Mouse (Mus musculus): ENCODE data around the gene Mex3b. TPM values are rescaled to one million over a fixed set of nuclear protein-coding genes. Genes with fewer than 3 reads are reported as not detected.

Gene Mex3b
- polyA plus RNA-seq, 1 experiment from 2014 or later, result 53.1 TPM

DNA sequence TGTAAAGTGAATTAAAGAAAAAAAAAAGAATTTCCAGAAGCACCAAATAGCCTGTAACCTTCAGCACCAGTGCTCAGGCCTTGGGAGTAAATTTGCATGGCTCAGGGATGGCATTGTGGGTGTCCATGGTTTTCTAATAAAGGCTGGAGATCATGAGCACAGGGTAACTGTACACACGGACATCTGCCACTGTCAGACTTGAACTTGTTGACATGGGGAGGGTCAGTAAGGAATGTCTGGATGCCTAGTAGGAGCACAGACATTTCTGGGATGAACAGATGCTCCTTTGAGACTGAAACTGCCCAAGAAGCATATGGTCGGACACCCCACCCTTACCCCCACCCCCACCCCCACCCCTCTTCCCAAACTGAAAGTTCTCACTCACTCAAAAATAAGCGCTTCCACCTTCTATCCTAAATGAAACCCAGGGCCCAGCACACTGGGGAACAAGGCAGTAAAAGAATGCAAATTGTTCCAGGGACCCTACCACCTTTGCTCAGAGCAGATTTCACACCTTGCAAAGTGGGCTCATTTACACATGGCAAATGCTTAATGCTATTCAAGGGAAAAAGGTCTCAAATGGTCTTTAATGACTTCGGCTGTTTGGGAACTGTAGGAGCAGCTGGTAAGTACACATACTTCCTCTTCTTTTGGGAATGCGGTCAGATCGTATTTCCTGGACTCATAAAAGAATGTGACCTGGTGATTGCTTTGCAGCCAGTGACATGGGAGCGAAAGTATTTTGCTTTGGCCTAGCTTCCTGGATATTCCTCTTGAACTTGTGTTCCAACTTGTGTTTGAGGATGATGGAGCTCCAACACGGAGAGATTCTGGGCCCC, 32.5 kb downstream of the Mex3b start:
- no peaks in the 10 kb centered on the region for H3K4me1 ChIP-seq (ENCODE audit: control insufficient read depth, insufficient read depth, low read length)
- no peaks in the 10 kb centered on the region for H3K27me3 ChIP-seq (replicated peaks; ENCODE audit: control insufficient read depth, insufficient read depth, low read length)
- no peak overlapping the region for H3K27ac ChIP-seq (ENCODE audit: low read depth, low read length)
- no peaks in the 10 kb centered on the region for H3K36me3 ChIP-seq (ENCODE audit: control insufficient read depth, insufficient read depth, low read length)
- no peak overlapping the region for H3K4me3 ChIP-seq (ENCODE audit: low read depth, low read length)
- no peaks in the 10 kb centered on the region for H3K9me3 ChIP-seq (replicated peaks; ENCODE audit: control insufficient read depth, low read length)
- 80% methylated on average over 8 of the region's 8 CpGs for WGBS
- H3K9ac ChIP-seq (ENCODE audit: low read length), result no peak overlapping the region
- no peak overlapping the region for H3K4me2 ChIP-seq (ENCODE audit: low read length)
- no peak for ATAC-seq
- no peak for DNase-seq (ENCODE audit: low spot score)

DNA sequence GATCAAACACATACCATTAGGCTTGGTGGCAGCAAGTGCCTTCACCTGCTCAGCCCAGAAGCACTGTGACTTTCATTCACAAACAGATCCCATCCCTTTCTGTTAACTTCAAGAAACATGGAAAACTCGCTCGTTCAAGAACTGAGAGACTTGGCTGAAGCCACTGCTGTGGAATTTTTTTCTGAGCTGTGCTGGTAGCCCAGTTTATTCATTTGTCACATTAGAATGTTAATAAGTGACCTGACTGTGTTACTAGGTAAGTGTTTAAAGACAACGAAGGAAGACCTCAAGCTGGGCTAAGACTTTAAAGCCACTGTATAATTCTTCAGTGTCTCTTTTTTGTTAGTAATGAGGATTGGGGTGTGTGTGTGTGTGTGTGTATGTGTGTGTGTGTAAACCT, 35.9 kb downstream of the Mex3b start:
- Histone ChIP-seq H3K4me1 (ENCODE audit: control insufficient read depth, insufficient read depth, low read length) (no peaks in the 10 kb centered on the region), H3K9me3 (replicated peaks; ENCODE audit: control insufficient read depth, low read length) (no peaks in the 10 kb centered on the region), H3K9ac (ENCODE audit: low read length) (no peak overlapping the region), H3K4me3 (ENCODE audit: low read depth, low read length) (no peak overlapping the region), H3K27me3 (replicated peaks; ENCODE audit: control insufficient read depth, insufficient read depth, low read length) (no peaks in the 10 kb centered on the region), H3K27ac (ENCODE audit: low read depth, low read length) (no peak overlapping the region), H3K4me2 (ENCODE audit: low read length) (no peak overlapping the region), H3K36me3 (ENCODE audit: control insufficient read depth, insufficient read depth, low read length) (no peaks in the 10 kb centered on the region)
- ATAC-seq, result no peak
- DNase-seq (ENCODE audit: low spot score), result no peak
- 82% methylated on average over 3 of the region's 3 CpGs for WGBS

DNA sequence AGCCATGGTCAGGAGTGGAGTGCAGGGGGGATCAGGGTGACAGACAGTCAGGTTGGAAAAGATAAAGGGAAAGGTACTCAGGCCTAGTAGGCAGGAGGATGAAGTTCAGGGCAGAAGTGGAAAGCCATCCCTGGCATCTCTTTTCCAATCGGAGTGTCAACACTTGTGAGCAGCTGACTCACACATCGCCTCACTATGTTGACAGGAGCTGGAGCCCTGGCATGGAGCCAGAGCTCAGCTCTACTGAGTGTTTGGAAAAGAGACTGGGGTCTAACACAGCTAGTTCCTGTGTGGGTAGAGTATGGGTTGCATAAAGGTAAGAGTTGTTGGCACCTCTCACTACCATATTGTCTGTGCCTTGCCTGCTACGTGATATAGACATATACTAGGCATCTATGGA, 38.4 kb downstream of the Mex3b start:
- WGBS, result 50% methylated on average over 3 of the region's 3 CpGs
- H3K36me3 ChIP-seq (ENCODE audit: control insufficient read depth, insufficient read depth, low read length), result no peaks in the 10 kb centered on the region
- H3K4me2 ChIP-seq (ENCODE audit: low read length), result no peak overlapping the region
- H3K4me1 ChIP-seq (ENCODE audit: control insufficient read depth, insufficient read depth, low read length), result no peaks in the 10 kb centered on the region
- H3K4me3 ChIP-seq (ENCODE audit: low read depth, low read length), result no peak overlapping the region
- H3K27me3 ChIP-seq (replicated peaks; ENCODE audit: control insufficient read depth, insufficient read depth, low read length), result no peaks in the 10 kb centered on the region
- no peak overlapping the region for H3K9ac ChIP-seq (ENCODE audit: low read length)
- no peak overlapping the region for H3K27ac ChIP-seq (ENCODE audit: low read depth, low read length)
- ATAC-seq, result 0 out of 2 replicates have a peak, but pooled peaks have one; percentile 32
- H3K9me3 ChIP-seq (replicated peaks; ENCODE audit: control insufficient read depth, low read length), result no peaks in the 10 kb centered on the region
- DNase-seq (ENCODE audit: low spot score), result peak; percentile 71

DNA sequence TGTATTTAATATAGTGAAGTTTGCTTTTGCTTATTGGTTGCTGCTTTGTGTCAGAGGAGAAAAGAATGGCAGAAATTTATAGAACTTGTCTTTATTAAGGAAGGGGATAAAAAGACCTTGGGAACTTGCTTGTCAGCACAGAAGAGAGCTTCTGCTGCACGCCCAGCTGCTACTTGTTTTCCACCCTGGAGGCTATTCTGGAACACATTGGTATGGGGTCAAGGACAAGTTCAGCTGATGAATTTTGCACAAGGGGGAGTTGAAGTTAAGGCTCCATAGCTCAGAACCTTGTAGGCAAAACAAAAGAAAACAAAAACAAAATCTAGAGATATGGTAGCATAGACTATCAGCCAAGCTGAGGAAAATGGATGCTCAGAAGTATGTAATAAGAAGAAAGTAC, 39.9 kb downstream of the Mex3b start:
- Histone ChIP-seq H3K27me3 (replicated peaks; ENCODE audit: control insufficient read depth, insufficient read depth, low read length) (no peaks in the 10 kb centered on the region), H3K27ac (ENCODE audit: low read depth, low read length) (no peak overlapping the region), H3K9ac (ENCODE audit: low read length) (no peak overlapping the region), H3K4me3 (ENCODE audit: low read depth, low read length) (no peak overlapping the region), H3K36me3 (ENCODE audit: control insufficient read depth, insufficient read depth, low read length) (no peaks in the 10 kb centered on the region), H3K4me2 (ENCODE audit: low read length) (no peak overlapping the region), H3K9me3 (replicated peaks; ENCODE audit: control insufficient read depth, low read length) (no peaks in the 10 kb centered on the region), H3K4me1 (ENCODE audit: control insufficient read depth, insufficient read depth, low read length) (no peaks in the 10 kb centered on the region)
- ATAC-seq (no peak), DNase-seq (ENCODE audit: low spot score) (no peak)
- WGBS, result 84% methylated on average over 1 of the region's 1 CpGs

DNA sequence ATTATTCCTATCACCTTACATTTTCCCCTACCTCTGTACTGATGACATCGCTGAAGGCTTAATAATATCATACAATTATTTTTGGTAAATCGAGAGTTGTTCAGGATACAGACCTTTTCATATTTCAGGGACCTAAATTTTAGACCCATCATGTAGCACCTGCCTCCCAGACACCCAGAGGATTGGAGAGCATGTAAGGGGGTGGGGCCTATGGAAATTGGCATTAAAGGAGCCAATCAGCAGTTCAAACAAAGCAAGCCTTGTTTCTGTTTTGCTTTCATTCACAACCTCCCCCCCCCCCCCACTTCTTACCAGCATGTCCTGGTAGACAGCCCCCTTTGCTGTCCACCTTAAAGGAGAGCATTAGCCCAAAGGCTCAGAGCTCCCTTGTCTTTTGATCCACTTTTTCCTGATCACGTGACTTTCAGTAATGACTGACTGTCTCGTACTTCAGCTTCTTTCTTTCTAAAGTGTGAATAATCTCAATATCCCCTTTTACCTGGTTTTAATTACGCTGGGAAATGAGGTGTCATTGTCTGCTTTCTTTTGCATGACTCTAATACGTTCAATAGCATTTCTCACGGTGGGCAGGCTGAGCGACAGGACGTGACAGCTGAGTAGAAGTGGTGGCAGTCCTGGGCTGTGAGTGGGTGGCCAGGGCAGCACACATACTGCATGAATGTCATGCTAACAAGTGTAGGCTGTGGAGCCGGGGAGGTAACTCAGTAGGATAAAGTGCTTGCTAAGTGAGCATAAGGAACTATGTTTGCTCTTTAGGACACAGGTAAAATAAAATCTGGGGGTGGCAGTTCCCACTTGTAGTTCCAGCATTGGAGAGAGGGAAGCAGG, 43.6 kb downstream of the Mex3b start:
- no peaks in the 10 kb centered on the region for H3K9me3 ChIP-seq (replicated peaks; ENCODE audit: control insufficient read depth, low read length)
- H3K4me1 ChIP-seq (ENCODE audit: control insufficient read depth, insufficient read depth, low read length), result no peaks in the 10 kb centered on the region
- 23% methylated on average over 10 of the region's 10 CpGs for WGBS
- H3K27ac ChIP-seq (ENCODE audit: low read depth, low read length), result no peak overlapping the region
- H3K4me2 ChIP-seq (ENCODE audit: low read length), result peak overlapping the region; percentile 22; the same call in 1 of the 2 replicates
- H3K9ac ChIP-seq (ENCODE audit: low read length), result no peak overlapping the region
- H3K36me3 ChIP-seq (ENCODE audit: control insufficient read depth, insufficient read depth, low read length), result no peaks in the 10 kb centered on the region
- no peaks in the 10 kb centered on the region for H3K27me3 ChIP-seq (replicated peaks; ENCODE audit: control insufficient read depth, insufficient read depth, low read length)
- ATAC-seq, result peak; percentile 82
- no peak overlapping the region for H3K4me3 ChIP-seq (ENCODE audit: low read depth, low read length)
- peak; percentile 30 for DNase-seq (ENCODE audit: low spot score)

DNA sequence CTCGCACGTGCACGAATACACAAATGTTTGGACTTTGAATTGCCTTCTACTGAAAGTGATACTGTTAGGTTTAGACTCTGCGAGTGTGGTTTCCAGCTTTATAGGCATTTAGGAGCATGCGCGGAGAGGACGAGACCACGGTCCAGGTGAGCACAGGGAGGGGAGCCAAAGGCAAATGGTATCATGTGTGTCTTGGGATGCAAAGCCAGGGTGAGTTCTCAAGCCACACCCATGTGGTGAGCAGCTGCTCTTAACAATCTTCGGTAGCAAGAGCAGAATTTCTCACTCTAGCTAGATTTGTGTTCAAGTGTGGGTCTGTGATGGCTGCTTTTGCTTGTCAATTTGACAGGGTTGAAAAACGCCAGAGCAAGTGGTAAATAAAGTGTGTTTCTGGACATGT, 44.4 kb downstream of the Mex3b start:
- Histone ChIP-seq H3K4me3 (ENCODE audit: low read depth, low read length) (no peak overlapping the region), H3K36me3 (ENCODE audit: control insufficient read depth, insufficient read depth, low read length) (no peaks in the 10 kb centered on the region), H3K9me3 (replicated peaks; ENCODE audit: control insufficient read depth, low read length) (no peaks in the 10 kb centered on the region), H3K4me1 (ENCODE audit: control insufficient read depth, insufficient read depth, low read length) (no peaks in the 10 kb centered on the region), H3K27me3 (replicated peaks; ENCODE audit: control insufficient read depth, insufficient read depth, low read length) (no peaks in the 10 kb centered on the region), H3K9ac (ENCODE audit: low read length) (no peak overlapping the region), H3K4me2 (ENCODE audit: low read length) (no peak overlapping the region), H3K27ac (ENCODE audit: low read depth, low read length) (no peak overlapping the region)
- no peak for ATAC-seq
- DNase-seq (ENCODE audit: low spot score), result no peak
- 90% methylated on average over 10 of the region's 10 CpGs for WGBS

DNA sequence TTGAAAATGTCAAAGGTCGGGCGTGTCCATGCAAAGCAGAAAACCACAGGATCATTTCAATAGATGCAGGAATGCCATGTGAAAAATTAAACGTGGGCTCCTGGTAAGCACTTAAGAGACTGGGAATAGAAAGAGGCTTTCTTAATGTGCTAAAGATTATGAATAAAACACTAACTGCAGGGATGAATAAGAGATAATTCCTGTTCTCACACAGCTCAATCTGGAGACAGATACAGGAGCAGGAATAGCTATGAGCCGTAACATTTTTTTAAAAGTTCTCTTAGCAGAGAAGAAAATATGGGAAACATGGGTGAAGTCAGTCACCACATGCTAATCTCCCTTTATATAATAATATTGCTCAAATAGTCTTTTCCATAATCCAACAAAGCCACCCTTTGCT, 47.2 kb downstream of the Mex3b start:
- H3K9me3 ChIP-seq (replicated peaks; ENCODE audit: control insufficient read depth, low read length), result no peaks in the 10 kb centered on the region
- WGBS, result 83% methylated on average over 4 of the region's 4 CpGs
- DNase-seq (ENCODE audit: low spot score) (no peak), ATAC-seq (no peak)
- H3K4me3 ChIP-seq (ENCODE audit: low read depth, low read length), result no peak overlapping the region
- no peak overlapping the region for H3K9ac ChIP-seq (ENCODE audit: low read length)
- H3K36me3 ChIP-seq (ENCODE audit: control insufficient read depth, insufficient read depth, low read length), result no peaks in the 10 kb centered on the region
- no peaks in the 10 kb centered on the region for H3K4me1 ChIP-seq (ENCODE audit: control insufficient read depth, insufficient read depth, low read length)
- H3K27ac ChIP-seq (ENCODE audit: low read depth, low read length), result no peak overlapping the region
- no peak overlapping the region for H3K4me2 ChIP-seq (ENCODE audit: low read length)
- H3K27me3 ChIP-seq (replicated peaks; ENCODE audit: control insufficient read depth, insufficient read depth, low read length), result no peaks in the 10 kb centered on the region

All from forebrain, embryonic 14.5 days (tissue).